Mouse (Mus musculus): ENCODE data around the gene Dnmt3c.
"Not testable (repeated sequence)": the region's sequence is repeated elsewhere in the genome, so short reads cannot be mapped to it uniquely, and the experiment has no call there.

Dnmt3c gene

GRCm38 (mm10) chr2:153696352-153696751 is at the start of gene Dnmt3c:
TSS of gene Dnmt3c (plus strand) at chr2:153696652.
- DNase-seq (ENCODE audit: low spot score in 2 of 2), result no peak

- DNase-seq (ENCODE audit: low spot score in 2 of 2), result no peak
These were observed 47.6 kb upstream of the Dnmt3c start for GRCm38 (mm10) chr2:153648773-153649297.

- peak in 1 of 2 experiments; percentile 11 for DNase-seq (ENCODE audit: low spot score in 2 of 2)
These were observed 47.0 kb upstream of the Dnmt3c start, which contains the start of gene Dnmt3b for GRCm38 (mm10) chr2:153649298-153650013. TSS of gene Dnmt3b (plus strand) at chr2:153649450.

- DNase-seq (ENCODE audit: low spot score in 2 of 2), result no peak
These were observed 46.3 kb upstream of the Dnmt3c start for GRCm38 (mm10) chr2:153650014-153650687.

- no peak for DNase-seq (ENCODE audit: low spot score in 2 of 2)
These were observed 44.8 kb upstream of the Dnmt3c start for GRCm38 (mm10) chr2:153651681-153652080.

- not testable (repeated sequence) for DNase-seq (ENCODE audit: low spot score in 2 of 2)
These were observed 38.8 kb upstream of the Dnmt3c start for GRCm38 (mm10) chr2:153657659-153658058.

- no peak for DNase-seq (ENCODE audit: low spot score in 2 of 2)
These were observed 35.8 kb upstream of the Dnmt3c start for GRCm38 (mm10) chr2:153660616-153661015.

GRCm38 (mm10) chr2:153665401-153665800 is 31.1 kb upstream of the Dnmt3c start:
- no peak for DNase-seq (ENCODE audit: low spot score in 2 of 2)

GRCm38 (mm10) chr2:153668754-153669376 is 27.6 kb upstream of the Dnmt3c start:
- no peak for DNase-seq (ENCODE audit: low spot score in 2 of 2)

GRCm38 (mm10) chr2:153670111-153670510 is 26.3 kb upstream of the Dnmt3c start:
- DNase-seq (ENCODE audit: low spot score in 2 of 2), result no peak

- DNase-seq (ENCODE audit: low spot score in 2 of 2), result no peak
These were observed 23.8 kb upstream of the Dnmt3c start for GRCm38 (mm10) chr2:153672619-153673018.

GRCm38 (mm10) chr2:153675364-153675763 is 21.1 kb upstream of the Dnmt3c start:
- not testable (repeated sequence) for DNase-seq (ENCODE audit: low spot score in 2 of 2)

- no peak for DNase-seq (ENCODE audit: low spot score in 2 of 2)
These were observed 19.5 kb upstream of the Dnmt3c start for GRCm38 (mm10) chr2:153676944-153677343.

- no peak for DNase-seq (ENCODE audit: low spot score in 2 of 2)
These were observed 18.9 kb upstream of the Dnmt3c start for GRCm38 (mm10) chr2:153677550-153677949.

- DNase-seq (ENCODE audit: low spot score in 2 of 2), result no peak
These were observed 16.5 kb upstream of the Dnmt3c start for GRCm38 (mm10) chr2:153679959-153680358.

- DNase-seq (ENCODE audit: low spot score in 2 of 2), result not testable (repeated sequence)
These were observed 3.0 kb upstream of the Dnmt3c start for GRCm38 (mm10) chr2:153693413-153693812.

GRCm38 (mm10) chr2:153694462-153695085 is 1.9 kb upstream of the Dnmt3c start:
- DNase-seq (ENCODE audit: low spot score in 2 of 2), result no peak

GRCm38 (mm10) chr2:153703389-153703788 is 6.9 kb downstream of the Dnmt3c start:
- DNase-seq (ENCODE audit: low spot score in 2 of 2), result no peak

- DNase-seq (ENCODE audit: low spot score in 2 of 2), result no peak
These were observed 14.4 kb downstream of the Dnmt3c start for GRCm38 (mm10) chr2:153710701-153711330.

GRCm38 (mm10) chr2:153712646-153713091 is 16.2 kb downstream of the Dnmt3c start:
- DNase-seq (ENCODE audit: low spot score in 2 of 2), result peak in 1 of 2 experiments; percentile 15

GRCm38 (mm10) chr2:153713227-153713626 is 16.8 kb downstream of the Dnmt3c start:
- peak; percentile 25 to 27 for DNase-seq (ENCODE audit: low spot score in 2 of 2)
